Mouse (Mus musculus) NIH3T3 (cell line): ENCODE measurements around the gene Sdk2.

Experiments
- DNase-seq: peaks from one replicate; pipeline ENCODE4 v3.0.0-alpha.2; 2012; ENCODE audit warnings: low read depth

Gene Sdk2

DNA sequence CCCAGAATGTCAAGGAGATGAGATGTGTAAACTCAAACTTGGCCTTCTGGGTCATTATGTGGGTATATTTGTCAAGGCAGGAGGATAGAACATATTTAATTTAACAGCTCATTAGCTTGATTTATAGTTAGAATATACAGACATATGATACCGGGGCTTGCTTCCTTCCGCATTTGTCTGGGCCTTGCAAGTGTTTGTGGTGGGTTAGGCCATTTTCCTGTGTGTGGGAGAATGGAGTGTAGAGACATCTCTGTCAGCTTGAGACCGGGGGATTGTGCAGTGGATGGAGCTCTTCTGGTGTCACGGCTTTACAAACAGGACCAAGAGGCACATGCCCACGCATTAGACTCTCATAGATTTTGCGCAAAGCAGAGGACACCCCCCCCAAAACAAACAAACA lies 235.2 kb downstream of the Sdk2 start:
- no peak for DNase-seq

DNA sequence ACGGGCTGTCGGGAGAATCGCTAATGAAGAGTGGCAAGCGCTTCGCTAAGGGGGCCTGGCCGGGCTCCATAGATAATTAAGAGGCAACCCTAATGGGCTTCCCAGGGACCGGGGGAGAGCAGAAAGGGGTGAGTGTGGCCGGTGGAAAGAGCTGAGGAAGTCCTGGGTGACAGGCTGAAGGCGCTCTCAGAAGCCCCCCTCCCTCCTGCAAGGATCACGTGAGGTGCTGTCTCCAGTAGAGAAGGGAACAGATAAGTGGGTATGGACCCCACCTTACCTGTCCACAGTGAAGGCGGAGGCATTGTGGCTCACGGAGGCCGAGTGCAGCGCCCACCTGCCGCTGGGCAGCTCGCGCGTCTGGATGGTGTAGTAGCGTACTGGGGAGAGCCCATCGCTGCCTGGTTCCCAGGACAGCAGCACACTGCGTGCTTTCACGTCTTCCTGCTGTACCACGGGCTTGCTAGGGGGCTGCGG lies 238.7 kb downstream of the Sdk2 start:
- DNase-seq, result no peak

DNA sequence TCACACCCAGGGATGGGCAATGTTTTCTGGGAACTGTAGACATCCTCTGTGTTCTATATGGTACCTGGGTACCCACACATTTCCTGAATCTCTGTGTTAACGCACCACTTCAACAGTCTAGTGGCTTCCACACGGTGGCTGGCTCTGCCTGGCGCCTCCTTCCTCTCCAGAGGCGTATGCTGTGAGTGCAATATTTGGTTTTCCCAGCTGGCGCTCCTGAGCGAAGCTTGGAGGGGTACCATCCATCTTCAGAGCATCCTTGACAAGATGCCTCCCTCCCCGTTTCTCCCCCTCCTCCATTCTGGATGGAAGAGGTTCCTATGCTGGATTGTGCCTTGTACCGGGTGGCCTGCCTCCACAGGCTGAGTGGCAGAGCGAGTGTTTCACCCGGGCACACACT lies 246.8 kb downstream of the Sdk2 start:
- no peak for DNase-seq

DNA sequence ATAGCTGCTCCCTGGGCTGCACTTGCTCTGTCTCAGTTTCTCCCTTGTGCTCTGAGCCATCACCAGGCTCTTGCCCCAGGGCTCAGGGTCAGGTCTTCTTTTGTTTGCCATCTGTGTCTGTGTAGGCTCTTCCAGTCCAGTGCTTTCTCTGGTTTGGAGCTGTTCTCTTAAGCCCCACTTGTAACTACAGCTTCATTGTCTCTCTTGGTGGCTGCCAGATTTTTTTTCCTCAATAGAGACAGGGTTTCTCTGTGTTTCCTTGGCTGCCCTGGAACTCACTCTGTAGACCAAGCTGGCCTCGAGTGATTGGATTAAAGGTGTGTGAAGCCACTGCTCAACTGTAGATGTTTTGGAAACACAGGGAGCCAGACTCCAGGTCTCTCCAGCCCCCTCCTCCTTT lies 247.8 kb downstream of the Sdk2 start:
- no peak for DNase-seq

DNA sequence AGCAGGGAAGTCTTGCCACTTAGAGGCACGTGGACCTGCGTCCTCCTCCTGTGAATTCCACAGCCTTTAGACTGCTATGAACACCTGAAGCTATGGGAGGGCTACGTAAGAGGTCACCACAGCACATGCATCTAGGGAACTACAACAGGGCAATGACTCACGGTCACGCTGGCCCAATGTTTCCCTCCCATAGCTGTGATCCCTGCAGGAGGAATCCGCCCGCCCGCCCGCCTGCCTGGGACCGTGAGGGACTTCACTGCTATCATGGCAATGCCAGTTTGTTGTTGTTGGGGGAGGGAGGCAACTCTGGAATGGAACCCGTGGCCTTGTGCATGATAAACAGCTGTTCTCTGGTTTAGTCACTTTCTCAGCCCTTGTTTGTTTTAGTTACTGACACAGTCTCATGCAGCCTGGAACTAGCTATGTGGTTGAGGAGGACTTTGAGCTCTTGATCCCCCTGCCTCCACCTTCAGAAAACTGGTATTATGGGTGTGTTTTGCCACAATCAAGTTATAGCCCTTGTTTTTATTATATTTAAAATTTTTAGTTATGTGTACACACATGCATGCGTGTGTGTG lies 249.8 kb downstream of the Sdk2 start:
- DNase-seq, result no peak

DNA sequence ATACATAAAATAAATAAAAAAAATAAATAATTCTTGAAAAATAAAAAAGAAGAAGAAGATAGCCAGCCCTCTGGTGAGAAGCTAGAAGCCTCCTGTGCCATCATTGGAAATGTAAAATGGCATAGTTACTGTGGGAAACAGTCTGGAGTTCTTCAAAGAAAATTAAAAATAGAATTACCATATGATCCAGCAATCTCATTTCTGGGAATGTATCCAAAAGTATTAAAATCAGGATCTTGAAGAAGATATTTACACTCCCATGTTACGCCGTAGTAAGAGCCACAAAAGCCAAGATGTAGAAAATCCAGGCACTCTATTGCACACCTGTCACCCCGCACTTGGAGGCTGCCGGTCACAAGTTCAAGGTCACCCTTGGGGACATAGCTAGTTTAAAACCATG lies 250.4 kb downstream of the Sdk2 start:
- DNase-seq, result no peak

DNA sequence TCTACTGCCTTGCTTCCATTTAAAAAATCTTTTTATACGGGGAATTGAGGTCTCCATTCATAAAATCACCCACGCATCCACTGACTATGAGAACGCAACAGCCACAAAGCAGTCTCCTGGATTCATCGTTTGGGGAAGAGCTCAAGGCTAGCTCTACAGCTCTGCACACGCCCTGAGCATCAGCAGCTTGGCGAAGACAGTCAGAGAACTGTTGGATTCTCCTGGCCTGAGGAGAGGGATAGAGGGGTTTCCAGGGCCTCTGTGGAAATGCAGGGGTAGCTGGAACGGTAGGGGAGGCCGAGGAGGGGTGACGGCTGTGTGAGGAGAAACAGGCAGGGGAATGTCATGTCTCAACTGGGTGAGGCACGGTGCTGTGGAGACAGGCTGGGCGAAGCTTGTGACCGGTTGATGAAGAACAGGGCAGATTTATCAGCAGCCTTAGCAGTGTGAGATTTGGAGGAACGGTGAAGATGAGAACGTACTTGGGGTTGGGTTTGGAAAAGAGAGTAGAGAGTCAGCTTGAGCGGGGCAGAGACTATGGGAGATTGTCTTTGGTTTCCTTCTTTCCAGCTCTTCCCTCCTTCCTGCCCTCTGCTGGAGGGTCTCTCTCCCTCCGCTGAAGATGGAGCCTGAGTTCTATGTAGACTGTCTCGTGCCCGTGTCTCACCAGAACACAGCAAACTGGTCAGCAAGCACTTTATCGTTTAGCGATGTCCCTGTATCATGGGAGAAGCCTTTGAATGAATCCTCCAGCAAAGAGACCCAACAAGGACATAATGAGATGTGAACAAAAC lies 255.1 kb downstream of the Sdk2 start:
- DNase-seq, result no peak

DNA sequence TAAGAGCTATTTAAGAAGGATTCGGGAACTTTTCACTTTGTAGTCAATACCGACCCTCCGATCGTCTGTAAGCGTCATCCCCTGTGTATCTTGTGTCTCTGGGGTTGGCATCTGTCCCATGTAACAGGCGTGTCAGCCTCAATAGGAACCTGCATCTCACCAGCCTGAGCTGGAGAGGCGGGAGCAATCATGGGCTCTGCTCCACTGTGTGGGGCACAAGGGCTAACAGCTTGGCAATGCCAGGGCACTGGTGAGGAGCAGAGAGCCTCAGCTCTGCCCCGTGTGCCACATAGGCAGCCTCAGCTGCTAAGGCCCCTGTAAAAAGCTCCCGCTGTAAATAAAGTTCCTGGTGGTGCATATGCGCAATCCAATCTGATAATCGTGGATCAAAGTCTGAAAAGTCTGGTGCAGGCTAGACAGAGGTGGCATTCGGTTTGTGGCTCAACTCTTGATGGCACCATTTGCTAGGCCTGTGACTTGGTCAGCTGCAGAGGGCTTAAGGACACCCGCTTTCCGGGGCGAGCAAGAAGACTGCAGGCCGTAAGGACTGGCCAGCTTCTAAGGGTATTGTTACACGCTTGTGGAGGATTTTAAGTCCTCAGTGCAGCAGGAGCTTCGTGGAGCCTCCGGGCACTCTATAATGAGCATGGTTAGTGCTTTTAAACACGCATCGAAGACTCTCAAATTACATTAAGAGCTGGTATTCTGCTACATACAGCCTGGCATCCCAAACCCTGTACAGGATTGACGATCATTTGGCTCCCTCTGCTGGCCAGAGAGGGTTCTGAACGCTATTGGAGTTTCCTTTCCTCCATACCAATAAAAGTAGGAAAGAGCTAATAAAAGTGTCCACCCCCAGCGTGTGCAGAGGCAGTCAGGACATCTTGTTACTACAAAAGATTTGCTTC lies 256.0 kb downstream of the Sdk2 start:
- peak; percentile 93 for DNase-seq

DNA sequence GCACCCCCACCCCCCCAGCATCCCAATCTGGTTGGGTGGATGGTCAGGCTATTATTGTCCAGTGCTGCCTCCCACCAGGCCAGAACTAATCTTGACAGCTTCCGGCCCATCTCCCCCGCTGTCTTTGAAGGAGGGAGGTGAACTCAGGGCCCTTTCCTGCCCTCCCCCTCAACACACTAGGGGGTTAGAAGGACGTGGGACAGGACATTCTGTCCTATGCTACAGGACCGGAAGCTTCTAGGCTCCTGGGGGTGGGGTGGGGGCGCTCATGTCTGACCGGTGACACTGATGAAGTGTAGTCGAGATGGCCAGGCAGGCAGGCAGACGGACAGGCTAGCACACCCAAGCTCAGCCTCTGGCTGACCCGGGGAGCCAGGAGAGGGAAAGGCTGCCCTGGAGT lies 259.8 kb downstream of the Sdk2 start:
- DNase-seq, result no peak

DNA sequence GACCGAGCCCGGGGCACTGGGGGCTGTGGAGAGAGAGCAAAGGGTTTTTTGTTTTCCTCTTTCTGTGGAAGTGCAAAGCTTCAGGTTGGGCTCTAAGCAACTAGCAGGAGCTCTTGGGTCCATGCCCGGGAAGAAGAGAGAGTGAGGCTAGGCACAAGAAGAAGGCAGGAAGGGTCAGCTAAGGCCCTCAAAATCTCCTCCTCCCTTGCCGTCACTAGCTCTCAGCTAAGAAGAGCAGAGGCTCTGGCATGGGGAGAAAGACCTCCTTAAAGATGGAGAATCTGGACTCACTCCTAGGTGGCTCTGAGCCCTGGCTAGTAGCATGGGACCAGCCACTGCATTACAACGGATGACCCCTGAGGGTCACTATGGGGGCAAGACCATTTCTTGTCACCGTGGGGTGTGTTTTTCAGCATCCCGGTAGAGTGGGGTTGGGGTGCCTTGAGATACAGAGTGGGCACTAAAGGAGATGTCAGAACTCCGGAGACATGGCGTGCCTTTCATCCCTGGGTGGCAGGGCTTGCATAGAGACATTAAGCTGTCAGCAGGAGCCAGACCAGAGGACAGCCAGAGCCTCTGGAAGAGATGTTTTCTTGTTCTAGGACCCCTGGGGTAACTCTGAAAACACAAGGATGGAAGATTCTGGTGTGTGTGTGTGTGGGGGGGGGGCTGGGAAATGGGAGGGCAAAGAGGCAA lies 260.3 kb downstream of the Sdk2 start:
- DNase-seq, result no peak

DNA sequence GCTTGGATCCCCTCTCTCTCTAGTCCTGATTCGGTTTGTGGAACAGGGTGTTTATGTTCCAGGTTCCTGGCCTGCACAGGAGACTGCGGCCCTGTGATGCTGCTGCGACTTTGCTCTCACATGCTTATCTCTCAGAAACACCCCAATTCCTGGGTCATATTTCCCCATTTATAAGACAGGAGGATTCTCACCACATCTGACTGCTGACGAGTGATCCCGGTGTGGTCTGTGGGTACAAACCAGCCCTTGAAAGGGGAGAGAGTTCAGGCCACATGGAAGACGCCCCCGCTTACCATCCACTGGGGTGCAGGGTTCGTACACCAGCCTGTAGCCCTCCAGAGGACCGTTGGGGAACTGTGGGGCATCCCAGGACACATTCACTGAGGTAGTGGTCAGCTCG lies 260.9 kb downstream of the Sdk2 start:
- no peak for DNase-seq

DNA sequence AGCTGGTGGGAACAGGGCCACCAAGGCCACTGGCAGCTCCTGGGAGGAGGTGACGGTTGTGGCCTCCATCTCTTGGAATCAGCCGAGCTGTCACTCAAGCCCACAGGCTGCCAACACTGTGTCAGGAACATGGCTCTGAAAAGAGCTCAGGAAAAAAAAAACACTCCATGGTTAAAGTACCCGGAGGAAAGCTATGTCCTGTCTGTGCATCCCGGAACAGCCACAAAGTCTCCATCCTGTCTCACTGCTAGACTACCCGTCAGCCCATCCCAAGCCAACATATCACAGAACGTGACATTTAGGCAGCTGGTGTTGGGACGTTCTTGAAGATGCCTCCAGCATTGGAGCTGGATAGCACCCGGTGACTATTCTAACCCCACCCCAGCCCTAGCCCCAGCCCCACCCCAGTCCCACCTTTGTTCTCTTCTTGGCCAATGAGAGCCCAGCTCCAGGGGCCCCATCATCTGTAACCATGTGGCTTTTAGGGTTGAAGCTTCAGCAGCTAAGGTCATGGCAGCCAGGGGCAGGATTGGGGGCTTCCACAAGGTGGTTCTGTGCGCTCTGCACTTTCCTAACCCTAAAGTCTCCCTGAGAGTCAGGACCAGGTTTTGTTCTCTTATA lies 263.4 kb downstream of the Sdk2 start:
- no peak for DNase-seq

DNA sequence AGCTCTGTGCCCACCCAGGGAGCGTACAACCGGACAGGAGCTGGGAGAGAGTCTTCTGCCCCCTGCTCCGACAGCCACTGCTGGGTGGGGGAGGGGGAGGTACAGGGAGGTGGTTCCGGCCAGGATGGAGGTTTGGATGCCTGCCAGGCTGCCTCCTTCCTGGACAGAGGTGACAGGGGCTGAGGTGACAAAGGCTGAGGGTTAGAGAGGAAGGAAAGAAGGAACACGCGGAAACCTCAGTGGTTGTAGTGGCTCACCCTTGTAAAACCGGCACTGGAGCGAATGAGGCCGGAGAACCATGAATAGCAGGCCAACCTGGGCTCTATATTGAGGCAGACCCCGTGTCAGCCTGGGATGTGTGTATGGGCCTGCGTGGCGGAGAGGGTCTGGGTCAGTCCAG lies 264.4 kb downstream of the Sdk2 start:
- no peak for DNase-seq

DNA sequence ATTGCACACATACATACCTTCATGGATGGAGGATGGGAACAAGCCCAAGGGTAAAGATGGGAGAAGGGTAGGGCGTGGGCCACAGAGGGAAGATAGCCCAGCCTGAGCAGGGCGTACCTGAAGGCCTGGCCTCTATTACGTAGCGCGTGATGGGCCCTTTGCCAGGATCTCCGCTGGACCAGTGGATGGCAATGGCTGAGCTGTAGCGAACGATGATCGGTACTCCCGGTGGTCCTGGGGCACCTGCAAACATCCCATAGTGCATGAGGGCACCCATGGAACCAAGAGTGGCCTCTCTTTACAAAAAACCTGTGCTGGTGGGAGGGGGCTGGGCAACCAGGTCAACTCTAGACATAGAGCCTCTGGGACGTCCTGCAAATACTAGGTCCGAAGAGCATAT lies 266.8 kb downstream of the Sdk2 start:
- DNase-seq, result no peak

DNA sequence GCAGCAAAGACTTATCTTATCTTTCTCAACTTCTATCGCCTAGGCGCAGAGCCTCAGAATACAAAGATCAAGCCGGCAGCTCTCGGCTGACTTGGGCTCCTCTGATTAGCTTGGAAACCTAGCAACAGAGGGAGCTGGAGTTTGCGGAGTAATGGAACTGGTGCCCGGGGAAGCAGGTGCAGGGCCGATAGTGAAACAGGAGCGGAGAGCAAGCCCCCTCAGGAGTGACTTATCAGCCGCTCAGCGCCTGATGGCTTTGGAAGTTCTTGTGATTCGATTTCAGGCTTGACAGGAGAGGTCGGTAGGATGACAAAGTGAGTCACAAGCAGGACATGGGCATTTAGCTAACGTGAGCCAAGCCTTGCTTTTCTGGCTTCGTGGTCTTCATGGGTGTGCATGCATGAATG lies 267.8 kb downstream of the Sdk2 start:
- no peak for DNase-seq

DNA sequence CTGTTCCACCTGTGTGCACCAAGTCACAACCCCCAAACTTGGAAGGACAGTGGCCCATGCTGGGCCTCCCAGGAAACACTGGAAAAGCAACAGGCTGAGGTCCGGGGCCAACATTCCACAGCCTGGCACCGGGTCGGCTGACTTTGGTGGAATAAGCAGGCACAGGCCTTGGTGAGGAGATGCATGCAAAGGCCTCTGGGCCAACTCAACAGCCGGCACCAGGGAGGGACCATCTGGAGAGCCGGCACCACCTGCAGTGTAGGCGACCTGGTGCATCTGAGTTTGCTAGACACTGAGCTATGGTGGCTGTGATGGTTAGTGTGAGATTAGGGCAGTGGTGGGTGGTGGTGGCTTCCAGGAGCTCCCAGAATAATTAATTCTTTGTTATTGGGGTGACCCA lies 268.8 kb downstream of the Sdk2 start:
- no peak for DNase-seq

DNA sequence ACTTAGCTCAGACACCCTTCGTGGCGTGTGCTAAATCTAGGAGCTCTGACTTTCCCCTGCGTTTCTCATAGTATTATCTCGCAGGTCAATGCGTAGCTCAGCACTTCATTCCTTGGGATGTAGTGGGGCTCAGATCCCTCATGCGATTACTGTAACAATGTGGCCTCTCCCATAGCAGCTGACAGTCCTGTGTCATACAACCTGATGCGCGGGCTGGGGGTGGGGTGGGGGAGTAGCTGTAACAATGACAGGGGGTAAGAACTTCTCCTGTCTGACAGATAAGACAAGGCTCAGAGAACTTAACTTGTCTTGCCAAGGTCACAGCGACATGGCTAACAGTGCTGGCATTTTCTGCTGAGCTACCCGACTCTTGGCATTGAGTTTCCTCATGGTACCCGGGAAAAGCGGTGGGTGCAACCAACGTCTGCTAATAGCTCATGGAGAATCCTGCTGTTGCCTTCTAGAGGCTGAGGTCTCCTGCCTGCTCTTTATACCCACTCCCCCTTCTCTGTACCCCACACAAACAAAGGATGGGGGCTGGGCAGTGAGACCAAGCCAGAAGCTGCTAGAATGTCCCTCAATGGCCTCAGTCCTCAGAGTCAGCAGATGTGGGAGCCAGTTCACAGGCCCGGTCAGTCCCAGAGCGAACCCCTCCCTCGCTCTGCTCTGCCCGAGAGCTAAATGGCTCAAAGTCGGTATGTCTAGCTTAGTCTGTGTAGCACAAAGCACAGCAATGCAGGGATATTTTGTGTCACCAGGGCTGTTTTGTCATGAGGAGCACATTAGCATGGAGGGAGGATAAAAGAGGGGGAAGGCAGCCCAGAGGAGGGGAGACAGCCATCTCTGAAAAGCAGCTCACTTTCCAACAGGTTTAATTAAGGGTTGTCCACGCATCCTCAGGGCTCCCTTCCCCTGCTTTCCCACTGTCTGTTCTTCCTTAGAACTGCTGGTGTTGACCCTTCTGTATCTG lies 269.5 kb downstream of the Sdk2 start:
- no peak for DNase-seq

DNA sequence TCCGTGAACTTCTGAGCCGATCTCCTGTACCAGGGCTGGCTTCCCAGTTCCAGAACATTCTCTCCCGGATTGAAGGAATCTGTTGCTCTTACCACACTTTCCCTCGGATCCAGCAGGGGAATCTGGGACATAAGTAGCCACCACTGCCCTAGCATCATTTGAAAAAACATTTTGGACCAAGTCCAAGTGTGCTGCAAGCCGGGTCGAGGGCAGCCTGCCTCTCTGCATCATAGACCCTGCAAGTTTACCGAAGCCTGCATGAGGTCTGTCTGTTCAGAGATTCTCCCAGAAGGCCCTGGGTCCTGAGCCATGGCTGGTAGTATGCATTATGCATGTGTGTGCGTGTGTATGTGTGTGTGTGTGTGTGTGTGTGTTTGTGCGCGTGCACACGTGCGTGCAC lies 271.0 kb downstream of the Sdk2 start:
- no peak for DNase-seq

DNA sequence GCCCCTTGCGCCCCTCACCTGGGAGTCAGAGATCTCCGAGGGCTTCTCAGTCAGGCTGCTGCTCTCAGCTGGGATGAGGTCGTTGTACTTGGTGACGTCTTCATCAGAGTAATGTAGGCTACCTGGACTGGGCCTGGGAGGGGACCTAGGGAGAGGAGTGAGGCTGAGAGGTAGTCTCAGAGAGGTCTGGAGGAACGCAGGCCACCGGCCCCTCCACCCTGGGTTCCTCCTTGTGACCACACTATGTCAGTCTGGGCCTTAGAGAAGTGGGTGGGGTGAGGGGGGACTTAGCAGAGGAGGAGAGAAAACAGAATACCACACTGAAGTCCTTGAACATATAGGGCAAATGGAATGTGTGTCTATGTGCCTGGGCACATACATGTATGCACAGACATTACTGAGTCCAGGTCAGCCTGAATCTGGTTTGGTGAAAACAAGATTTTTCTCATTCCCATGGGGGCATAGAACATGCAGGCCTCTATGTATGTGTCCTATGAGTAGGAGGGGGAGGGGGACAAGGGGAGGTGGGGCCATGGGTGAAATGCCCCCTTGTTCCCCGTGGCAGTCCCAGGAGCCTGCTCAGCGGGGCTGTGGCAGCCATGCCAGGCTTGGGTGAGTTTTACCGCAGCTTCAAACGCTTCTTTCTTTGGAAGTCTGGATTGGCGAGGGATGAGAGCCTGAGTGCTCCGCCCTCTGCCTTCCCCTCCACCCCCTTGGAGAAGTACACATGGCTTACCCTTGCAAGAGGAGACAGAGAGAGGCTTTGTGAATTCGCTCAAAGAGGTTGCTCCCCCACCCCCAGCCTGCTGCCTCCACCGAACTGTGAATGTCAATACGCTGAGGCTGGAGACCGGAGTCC lies 275.3 kb downstream of the Sdk2 start:
- DNase-seq, result no peak

DNA sequence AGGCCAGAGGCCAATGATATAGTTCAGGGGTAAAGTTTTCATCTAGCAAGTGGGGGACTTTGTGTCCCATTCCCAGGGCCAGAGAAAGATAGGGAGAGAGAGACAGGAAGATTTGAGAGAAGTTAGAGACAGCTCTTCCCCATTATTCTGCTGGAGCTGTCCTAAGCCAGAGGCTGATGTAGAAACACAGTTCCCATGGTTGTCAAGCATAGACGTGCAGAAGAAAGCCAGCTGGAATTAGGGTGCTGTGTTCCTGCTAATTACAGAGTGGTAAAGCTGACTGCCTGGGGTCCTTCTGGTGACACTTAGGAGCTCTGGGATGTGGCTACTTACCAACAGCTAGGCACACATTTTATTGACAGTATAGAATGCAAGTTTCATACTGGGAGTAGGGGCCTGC lies 277.7 kb downstream of the Sdk2 start:
- DNase-seq, result no peak
